Mouse (Mus musculus) adrenal gland, postnatal 4 days (tissue): Measurements from ENCODE around the gene Sort1. TPM values are rescaled to one million over a fixed set of nuclear protein-coding genes. Genes with fewer than 3 reads are reported as not detected.
A peak's percentile ranks its signal among the peaks of the same experiment; 100 is the strongest.

Experiments used
- DNase-seq, 2 experiments: peaks; one replicate each; pipeline ENCODE4 v3.0.0; 2021 to 2022; ENCODE audit warnings: low spot score in 2 of 2, mixed read lengths in 2 of 2
- total RNA-seq, 2 experiments: library from RNA; stranded (reverse); gene quantifications; 2 replicates each; pipeline ENCODE4 v1.2.3; 2021

The Sort1 gene
- total RNA-seq, 2 experiments from 2014 or later, result 31.7 to 32.5 TPM

- DNase-seq, result no peak
Observed at GRCm38 (mm10) chr3:108327275-108327674, 43.4 kb downstream of the Sort1 start.

DNA sequence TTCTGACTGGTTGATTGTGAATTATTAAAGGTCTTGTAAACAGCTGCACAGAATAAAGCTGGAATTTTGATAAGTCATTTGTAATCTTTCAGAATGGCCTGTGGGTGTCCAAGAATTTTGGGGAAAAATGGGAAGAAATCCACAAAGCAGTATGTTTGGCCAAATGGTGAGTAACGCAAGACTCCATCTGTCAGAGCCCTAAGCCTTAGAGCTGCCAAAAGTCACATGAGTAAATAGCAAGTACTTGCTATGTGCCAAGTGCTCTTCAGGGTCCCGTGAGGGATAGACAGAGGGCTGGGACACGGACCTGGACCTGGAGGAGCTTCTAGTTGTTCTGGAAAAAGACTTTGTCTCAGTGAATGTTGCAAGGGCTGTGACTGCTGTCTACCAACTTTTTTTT is 44.0 kb downstream of the Sort1 start:
- DNase-seq, result no peak

DNA sequence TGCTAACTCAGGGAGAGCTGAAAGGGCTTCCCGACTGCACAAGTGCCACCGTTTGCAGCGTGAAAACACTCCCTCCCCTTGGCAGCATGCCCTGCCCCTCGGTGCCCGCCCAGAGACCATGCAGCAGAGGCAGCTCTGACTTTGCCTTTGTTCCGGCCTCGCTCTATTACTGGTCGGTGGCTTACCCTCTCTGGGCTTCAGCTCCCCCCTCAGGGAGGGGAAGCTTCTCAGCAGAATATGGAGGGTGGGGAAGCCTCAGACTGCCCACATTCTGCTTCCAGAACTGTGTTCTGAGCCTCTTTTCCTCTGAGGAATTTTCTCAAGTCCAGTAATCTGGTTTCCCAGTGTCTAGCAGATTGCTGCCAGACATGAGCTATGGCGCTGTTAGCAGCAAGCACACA is 44.6 kb downstream of the Sort1 start:
- peak; percentile 34 to 44 for DNase-seq

DNA sequence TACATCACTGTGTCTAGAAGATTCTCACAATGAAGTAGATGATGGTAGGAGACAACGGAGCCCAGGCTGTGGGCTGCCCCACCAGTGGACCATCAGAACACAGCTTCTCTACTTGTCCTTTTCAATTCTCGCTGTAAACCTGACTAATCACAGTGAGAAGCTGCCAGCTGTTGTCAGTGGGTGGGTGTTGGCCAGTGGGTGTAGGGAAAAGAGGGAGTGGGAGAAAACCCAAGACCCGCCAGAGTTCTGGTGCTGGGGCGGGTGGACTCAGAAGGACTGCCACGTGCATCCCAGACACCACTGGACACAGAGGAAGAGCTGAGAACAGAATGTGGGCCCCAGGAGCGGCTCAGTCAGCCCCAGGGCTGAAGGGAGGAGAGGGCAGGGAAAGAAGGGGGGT is 46.9 kb downstream of the Sort1 start:
- no peak for DNase-seq

DNA sequence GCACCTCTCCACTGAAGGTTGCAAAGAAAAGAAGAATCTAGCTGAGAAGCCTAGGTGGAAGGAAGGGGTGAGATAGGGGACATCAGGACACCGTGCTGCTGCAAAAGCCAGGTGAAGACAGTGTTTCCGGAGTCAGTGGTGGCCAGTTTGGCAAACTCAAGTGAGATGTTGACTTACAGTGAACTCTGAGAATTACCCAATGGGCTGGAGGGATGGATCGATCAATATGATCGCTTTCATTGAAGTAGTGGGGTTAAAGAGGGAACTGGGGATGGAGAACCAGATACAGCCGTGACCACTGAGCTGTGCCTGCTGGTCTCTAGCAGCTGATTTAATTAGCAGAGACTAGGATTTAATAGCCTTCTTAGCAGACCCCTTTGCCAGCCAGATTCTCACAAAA is 53.0 kb downstream of the Sort1 start:
- no peak for DNase-seq

- no peak for DNase-seq
Observed at GRCm38 (mm10) chr3:108341040-108341439, 57.2 kb downstream of the Sort1 start.

GRCm38 (mm10) chr3:108342185-108342584 is 58.3 kb downstream of the Sort1 start:
- no peak for DNase-seq

- DNase-seq, result no peak
Observed at GRCm38 (mm10) chr3:108345855-108346254, 62.0 kb downstream of the Sort1 start.

DNA sequence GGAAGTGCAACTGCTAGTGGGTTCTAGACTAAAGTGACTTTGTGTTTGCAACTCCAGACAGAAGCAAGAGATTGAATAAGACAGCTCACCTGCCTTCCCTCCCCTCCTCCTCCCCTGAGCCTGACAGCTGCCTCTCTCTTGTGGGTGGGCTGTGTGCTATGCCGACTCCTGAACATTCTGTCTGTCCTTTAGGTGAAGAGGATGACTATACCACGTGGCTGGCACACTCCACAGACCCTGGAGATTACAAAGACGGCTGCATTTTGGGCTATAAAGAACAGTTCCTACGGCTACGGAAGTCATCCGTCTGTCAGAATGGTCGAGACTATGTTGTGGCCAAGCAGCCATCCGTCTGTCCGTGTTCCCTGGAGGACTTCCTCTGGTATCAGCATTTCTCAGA is 64.5 kb downstream of the Sort1 start:
- DNase-seq, result no peak

GRCm38 (mm10) chr3:108355245-108355644 is 71.4 kb downstream of the Sort1 start:
- no peak for DNase-seq

- no peak for DNase-seq
Observed at GRCm38 (mm10) chr3:108357051-108357450, 73.2 kb downstream of the Sort1 start.

- DNase-seq, result no peak
Observed at GRCm38 (mm10) chr3:108358445-108358844, 74.6 kb downstream of the Sort1 start.

DNA sequence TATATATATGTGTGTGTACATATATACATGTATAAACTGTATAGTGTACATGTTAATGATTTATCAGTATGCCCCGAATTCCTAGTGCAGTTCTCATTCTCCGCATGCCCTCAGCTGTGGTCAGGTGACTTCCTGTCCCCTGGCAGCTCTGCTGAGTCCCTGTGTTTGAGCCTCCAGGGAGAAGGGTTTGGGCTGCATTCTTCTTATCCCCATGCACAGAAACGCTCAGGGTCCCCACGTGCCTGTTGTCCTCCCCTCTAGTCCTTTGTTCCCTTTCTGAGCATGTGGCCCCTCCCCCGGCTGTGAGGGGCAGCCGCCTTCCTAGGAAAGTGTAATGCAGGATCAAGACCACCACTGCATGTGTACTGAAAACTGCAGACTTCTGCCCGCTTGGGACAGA is 77.0 kb downstream of the Sort1 start:
- DNase-seq, result no peak

DNA sequence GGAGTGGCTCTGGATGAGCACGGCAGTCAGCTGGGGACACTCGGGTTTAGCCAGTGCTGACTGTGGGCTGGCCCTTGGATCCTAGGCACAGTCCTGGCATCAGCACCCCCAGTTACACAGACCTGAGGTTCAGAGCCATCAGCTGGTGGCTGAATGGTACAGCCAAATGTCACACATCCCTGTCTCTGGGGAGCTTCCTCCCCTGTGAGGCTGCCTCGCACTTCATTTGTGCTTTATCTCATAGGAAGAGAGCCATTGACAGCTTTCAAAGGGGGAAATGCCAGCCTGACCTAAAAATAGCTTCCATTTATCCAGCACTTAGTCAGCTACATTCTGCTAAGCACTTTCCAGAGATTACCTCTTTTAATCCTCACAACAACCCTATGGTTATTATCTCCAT is 79.7 kb downstream of the Sort1 start:
- no peak for DNase-seq

GRCm38 (mm10) chr3:108364270-108364995 is 80.6 kb downstream of the Sort1 start, which contains the start of gene Mybphl:
Mybphl (plus strand) TSS chr3:108364911.
- no peak for DNase-seq

DNA sequence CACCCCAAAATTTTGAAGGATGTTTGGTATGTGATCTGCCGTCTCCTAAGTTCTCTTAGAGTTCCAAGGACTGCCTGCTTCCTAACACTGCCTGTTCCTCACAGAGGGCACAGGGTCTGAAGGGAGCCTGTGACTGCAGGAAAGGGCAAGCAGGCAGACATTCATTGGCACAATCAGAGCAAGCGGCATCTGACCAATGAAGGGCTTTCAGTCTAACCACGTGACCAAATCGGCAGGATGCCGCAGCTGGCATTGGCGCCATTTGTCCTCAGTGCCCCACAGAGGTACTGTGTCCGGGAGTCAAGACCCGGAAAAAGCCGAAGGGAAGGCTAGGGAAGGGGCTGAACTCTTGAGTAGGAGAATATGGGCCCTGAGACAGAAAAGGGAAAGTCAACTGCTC is 83.3 kb downstream of the Sort1 start:
- DNase-seq, result no peak

DNA sequence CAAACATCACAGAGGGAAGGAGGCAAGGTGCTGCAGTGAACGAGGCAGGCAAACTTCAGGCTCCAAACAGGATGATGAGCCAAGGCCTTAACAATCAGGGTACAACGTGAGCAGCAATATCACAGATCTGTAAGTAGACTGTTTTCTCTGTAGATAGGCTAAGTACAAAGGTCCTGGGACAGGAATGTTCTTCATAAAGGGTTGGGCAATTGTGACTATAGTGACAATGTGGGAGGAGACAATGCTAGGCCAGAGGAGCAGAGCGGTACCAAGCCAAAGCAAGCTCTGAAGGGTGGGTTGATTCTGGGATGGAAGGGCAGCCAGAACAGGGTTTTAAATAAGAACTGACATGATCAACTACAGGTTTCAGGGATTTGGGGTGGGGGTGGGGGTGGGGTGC is 83.9 kb downstream of the Sort1 start:
- no peak for DNase-seq

GRCm38 (mm10) chr3:108368721-108369120 is 84.8 kb downstream of the Sort1 start:
- no peak for DNase-seq

- no peak for DNase-seq
Observed at GRCm38 (mm10) chr3:108372274-108372673, 88.4 kb downstream of the Sort1 start.

DNA sequence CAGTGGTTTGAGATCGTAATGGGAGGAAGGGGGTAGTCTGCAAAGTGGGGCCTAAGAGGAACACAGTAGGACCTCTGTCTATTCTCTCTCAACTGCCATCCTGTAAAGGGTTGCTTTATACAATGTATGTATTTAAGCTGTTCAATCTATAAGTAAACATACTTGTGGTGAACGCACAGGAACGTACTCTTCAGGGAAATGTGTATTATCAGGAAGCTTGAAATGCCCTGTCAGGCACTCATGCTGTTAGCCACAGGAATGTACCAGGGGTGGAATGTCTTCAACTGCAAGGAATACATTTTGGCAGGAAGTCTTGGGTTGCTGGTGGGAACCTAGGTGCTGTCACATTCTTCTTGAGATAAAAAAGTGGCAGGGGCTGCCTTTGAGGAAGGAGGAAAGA is 88.8 kb downstream of the Sort1 start:
- no peak for DNase-seq

DNA sequence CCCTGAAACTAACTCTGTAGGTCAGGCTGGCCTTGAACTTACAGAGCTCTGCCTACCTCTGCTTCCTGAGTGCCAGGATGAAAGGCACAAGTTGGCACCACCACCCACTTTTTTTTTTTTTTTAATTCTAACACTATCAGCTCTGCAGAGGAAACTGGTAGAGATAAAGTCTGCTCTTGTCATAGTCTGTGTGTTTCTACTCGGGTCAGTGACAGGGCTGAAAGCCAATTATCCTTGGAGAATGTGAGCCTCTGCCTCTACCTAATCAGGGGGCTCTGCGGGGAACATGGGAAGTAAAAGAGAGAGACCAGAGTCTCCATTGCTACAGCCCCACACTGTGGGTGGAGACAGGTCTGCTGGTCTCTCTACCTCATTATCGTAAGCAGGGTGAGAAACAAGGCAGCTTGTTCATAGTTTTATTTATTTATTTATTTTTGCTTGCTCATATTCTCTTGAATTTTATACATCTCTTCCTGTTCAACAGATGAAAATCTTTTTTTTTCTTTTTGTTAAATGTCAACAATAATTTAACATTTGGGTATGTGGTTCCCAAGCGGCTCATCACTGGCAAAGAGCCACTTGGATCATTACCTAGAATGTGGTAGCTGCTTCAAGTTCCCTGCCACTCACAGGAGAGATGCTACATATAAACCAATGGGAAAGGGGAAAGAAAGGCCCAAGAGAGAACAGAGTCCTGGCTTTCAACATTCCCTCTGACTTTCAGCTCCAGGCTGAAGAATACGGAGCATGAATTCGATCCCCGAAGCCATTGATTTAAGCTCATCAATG is 95.2 kb downstream of the Sort1 start:
- no peak for DNase-seq

- no peak for DNase-seq
Observed at GRCm38 (mm10) chr3:108380695-108381094, 96.8 kb downstream of the Sort1 start.
